Mouse (Mus musculus) adrenal gland, postnatal 25 days (tissue): ENCODE data around the gene Scrn1. TPM values are rescaled to one million over a fixed set of nuclear protein-coding genes. Genes with fewer than 3 reads are reported as not detected.
A peak's percentile ranks its signal among the peaks of the same experiment; 100 is the strongest.

Source experiments
- DNase-seq: peaks from one replicate; pipeline ENCODE4 v3.0.0; 2021; ENCODE audit warnings: mixed read lengths
- total RNA-seq: library from RNA; stranded (reverse); gene quantifications from 2 replicates; pipeline ENCODE4 v1.2.3, GENCODE M21; 2021

Gene Scrn1
- total RNA-seq, 1 experiment from 2014 or later = 30.7 TPM

DNA sequence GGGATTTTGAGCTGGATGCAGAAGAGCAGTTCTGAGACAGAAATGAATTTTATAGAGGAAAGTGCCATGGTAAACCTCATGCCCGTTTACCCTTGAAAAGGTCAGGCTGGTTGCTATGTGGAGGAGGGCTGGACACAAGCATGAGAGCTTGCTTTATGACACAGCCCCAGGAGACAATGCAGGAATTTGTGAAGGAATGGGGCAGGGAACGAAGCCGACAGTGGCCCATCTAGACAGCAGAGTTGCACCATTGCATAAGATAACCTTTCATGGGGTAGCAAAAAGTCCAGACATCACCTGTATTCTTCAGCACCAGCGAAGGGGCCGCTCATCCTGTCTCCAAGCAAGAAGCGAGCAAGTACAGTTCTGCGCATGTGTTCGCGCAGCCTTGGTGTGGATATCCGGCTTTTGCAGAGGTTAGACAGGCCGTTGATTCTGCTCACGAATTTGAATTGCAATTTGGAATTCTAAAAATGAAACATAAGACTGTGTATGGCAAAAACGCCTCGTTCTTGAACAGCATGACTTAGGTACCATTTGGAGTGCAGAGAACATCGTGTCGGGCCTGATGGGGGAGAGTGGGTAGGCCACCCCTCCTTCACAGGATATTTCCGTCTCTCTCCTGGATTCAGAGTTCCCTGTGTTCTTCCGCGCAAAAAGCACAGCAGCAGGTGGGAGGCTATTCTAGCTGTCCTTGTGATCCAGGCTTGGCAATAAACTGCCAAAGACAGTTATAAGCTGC is 90.2 kb downstream of the Scrn1 start:
- DNase-seq = no peak

DNA sequence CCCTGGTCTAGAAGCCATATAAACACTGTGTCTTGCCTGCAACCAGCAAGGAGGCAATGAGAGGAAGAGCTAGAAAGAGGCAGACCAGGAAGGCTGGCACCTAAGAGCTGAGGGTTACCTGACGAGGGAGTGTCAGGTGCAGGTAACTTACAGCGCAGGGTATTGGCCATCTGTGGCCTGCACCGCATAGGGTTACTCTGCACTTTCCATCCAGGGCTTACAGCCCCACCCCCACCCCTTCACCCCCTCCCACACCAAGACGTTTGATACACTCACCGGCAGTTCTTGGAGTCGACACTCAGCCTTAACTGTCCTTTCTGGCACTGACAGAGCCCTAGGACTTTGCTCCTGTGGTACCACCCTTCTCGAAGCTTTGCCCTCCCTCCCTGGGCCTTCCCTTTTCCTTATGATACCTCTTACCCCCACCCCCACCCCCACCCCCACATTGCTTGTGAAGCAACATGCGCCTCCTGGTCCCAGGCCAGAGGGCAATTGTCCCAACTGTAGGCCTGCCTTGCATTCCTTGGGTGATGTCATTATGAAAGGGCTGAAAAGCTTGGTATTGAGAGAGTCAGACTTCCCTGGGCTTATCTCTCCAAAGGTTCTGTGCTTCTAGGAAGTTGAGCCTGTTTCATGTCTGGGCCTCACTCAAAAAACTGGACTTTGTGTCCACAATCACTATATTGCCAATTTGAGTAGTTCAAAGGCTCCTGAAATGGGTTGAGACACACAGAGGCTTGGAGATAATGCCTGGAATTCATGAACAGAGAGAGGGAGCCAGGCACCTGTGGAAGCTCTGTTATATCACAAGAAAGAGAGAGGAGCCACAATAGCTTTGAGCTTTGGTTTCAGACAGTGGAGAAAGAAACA is 93.2 kb downstream of the Scrn1 start:
- DNase-seq = peak; percentile 15

DNA sequence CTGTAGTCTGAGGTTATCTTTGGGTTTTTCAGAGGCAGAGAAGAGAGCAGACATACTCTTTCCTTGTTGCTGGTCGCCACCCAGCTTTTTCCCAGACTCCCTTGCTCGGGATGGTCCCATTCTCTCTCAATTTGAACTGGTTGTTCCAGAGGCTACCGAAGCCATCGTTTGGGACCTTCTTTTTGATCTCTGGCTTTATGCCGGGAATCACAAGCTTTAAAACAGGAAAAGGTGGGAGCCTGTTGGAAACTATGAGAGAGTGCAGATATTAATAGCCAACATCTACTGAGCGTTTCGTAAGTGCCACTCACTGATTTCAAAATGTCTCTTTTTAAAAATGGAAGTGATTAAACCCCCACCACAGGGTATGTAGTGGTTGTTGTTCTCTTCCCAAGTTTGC is 94.4 kb downstream of the Scrn1 start:
- no peak for DNase-seq

DNA sequence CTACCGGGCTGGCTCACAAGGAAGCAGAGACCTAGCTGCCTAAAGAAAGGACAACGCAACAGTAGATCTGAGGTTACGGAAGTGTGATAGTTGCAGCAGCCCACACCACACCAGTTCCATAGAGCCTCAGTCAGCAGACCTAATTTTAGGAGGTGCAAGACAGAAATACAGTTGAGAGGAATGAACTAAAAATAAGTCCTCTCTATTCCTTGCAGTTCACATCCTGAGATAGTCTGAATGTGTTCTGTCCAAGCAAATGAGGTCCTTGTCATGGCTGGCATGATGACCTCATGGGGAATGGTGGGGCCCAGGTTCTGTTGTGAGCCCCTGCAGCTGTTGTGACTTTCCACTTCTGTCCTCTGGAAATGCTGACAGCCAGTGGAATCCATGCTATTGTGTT is 98.9 kb downstream of the Scrn1 start:
- no peak for DNase-seq

DNA sequence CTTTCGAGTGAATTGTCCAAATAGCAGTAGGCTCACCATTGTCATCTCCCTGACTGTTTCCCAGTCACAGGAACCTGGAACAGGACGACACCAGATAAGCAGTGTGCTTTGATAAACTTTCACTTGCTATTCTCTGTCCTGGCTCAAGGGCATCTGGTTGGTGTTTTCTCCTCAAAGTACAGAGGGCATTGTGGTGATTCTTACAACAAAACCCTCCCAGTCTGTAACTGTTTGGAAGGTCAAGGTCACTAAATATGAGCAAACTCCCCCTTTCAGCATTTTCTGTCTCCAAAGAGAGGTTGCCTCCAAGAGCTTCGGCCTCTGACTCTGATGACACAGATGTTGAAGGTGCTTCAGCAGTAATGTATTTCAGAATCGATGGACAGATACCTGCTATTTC is 101.4 kb downstream of the Scrn1 start:
- no peak for DNase-seq

DNA sequence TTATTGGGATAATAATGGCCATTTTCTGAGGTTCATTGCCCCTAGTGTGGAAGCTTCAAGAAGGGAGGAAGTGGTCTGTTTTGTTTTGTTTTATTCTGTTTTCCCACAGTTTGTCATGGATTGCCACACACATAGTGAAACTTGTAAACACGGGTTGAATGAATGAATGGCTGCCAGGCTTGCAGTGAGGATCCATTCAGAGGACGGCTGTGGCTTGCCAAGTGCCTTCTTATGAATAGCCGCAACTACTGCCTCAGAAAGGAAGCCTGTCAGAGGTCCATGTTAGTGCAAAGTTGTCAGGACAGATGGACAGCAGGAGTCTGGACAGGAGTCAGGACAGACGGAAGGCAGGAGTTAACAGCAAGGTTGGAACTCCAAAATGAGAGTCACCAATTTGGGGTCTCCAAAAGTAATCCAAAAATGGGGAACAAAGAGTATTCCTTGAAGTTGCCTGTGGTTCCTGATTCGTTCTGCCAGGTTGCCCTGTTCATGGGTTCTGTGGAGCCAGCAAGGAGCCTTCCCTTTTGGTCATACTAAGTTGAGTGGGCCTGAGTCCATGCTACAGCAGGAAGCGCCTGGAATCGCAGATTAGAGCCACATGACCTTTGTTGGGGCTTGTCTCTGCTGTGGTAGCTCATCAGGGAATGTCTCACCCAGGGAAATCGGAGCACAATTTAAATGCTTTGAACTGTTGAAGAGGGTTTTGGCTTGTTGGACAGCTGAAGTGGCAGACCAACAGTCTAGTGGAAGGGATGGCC is 102.4 kb downstream of the Scrn1 start:
- DNase-seq = no peak

DNA sequence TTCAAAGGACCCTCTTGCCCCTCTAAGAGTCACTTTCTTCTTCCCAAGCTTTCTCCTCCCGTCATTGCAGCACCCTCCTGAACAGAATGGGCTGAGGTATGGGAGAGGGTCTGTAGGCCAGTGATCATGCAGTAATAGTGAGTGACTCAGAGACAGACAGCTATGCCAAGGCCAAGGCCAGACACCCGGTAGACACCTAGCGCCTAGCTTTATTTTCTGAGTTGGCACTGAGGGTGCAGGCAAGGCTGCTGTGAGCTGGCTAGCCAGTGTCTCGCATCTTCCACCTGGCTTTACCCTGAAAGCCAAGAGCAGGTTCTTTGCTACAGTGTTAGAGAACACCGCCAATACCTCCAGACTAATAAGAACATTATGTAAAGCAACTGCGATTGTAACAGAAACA is 103.5 kb downstream of the Scrn1 start:
- peak; percentile 37 for DNase-seq

DNA sequence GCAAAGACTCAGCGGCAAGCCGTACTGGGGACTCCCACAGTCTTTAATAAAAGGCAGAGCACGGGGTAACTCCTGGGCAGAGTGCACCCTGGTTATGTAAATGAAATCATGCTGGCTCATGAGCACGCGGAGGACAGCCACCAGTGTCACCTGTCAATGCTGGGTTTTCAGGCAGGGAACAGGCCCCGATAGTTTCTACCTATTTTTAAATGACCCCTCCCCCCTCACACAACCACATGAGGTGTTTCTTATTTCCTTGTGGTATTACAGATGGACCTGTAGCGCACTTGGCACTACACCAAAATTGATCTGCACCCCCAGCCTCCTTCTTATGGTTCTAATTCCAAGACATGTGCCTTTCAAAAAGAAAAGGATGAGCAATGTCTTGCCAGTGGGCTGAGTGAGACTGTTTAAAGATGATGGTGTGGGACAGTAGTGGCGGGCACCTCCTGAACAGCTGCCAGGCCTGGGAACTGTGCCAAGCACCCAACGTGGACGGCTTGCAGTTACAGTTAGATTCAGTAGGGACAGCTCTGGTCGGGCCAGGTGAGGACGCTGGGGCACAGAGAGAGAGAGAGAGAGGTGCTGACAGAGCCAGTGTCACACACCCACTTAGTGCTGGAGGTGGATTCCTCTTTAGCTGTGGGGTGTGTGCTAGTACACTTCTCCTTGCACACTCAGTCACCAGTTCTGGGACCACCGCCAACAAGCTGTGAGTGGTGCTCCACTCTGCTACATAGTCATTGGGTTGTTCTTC is 105.2 kb downstream of the Scrn1 start:
- peak; percentile 66 for DNase-seq

DNA sequence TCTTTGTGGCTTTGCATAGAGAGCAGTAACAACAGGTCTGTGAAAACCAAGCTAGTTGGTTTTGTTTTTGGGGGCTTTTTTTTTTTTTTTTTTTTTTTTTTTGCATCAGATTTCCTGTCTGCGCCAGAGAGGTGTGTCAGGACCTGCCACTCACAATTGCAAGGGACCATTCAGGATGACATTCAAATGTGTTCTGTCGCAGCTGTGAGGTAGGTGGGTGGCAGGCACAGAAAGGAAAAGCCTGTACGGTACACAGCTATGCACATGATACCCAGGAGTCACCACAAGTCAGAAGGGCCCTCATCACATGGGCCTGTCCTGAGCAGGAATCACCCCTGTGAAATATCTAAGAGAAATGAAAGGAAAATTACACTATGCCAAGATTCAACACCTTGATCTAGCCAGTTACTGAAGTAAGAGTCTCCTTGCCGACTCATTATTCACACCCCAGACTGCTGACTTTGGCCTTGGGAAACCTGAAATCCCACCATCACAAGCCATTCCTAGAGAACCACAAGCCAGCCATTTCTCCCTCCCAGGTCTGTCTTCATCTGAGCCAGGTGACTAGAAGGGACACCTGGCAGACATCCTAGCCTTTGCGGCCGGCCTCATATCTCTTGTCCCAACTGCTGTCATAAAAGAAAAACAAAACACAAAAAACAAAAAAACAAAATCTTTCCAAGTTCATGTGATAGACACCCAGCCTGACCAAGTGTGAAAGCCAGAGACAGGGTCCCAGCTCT is 105.9 kb downstream of the Scrn1 start:
- DNase-seq = no peak

DNA sequence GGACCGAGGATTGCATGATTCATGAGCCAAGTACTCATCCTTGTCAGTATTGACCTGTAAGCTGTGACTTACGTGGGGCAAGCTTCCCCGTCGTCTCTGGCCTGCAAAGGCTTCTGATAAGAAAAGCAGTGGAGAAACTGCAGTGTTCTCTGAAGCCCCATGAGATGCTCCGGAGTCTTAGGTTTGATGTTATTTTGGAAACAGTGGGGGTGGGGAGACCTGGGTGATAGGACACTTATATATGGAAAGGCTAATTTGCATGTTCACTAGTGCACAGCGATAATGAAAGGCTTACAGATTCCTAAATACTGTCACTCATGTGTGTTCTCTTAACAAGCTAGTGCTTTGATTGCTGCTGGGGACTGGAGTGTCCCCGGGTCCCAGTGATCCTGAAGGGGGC is 106.6 kb downstream of the Scrn1 start:
- DNase-seq = no peak

Other genes with a start within 250 kb of the Scrn1 start
- gene Prr15, start 240.7 kb downstream of the Scrn1 start, total RNA-seq = 2.9 and 3.2 TPM in 2 replicates
- gene Wipf3, start 136.9 kb downstream of the Scrn1 start, total RNA-seq = 1.7 and 2.7 TPM in 2 replicates
- 19.4 and 20.1 TPM in 2 replicates for gene Plekha8, start 28.6 kb upstream of the Scrn1 start, total RNA-seq
- gene Fkbp14, start 30.8 kb upstream of the Scrn1 start, total RNA-seq = 17.2 and 17.5 TPM in 2 replicates
- gene Mturn, start 115.1 kb upstream of the Scrn1 start, total RNA-seq = 13.2 and 20.6 TPM in 2 replicates